Mouse (Mus musculus): ENCODE measurements at regions not wholly inside any gene's neighbourhood (a gene's known extent, or its start where the extent isn't known, plus 50 kb on each side); places are given as distances from the start of the nearest gene placed in this dataset.

DNA sequence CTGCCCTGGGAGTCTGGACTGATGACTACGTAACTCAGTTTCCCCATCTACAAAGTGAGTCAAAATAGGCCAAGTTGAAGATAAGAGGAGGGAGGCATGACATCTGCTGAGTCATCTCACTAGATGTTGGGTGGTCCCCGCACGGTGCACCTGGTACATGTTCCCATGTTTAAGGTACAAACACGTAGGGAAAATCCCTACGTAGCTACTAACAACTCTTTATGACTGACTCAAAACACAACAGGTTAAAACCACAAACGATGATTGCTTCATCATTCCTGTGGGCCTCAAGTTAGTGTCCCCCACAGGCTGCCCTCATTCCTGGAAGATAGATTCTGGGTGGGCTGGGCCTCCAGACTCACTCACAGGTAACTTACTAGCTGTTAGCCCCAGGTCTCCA, 107.7 kb downstream of the Sox9 start:
- DNase-seq (ENCODE audit: low read depth) = peak; percentile 0

DNA sequence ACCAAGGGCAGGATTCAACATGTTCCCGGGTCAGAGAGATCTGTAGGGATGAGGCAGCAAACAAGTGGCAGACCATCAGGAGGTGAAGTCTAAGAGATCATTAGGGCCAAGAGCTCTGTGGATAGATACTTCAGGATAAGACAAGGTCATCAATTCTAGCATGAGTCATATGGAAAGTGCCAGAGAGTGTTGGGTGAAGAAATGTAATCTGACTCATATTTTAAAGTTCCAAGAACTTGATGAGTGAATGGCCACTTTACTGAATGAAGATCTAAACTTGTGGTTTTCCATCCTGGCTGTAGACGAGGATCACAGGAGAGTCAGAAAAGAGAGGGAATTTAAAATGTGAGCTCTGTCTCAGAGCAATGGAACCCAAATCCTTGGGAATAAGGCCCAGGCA, 115.6 kb downstream of the Sox9 start:
- DNase-seq (ENCODE audit: low read depth) = no peak

DNA sequence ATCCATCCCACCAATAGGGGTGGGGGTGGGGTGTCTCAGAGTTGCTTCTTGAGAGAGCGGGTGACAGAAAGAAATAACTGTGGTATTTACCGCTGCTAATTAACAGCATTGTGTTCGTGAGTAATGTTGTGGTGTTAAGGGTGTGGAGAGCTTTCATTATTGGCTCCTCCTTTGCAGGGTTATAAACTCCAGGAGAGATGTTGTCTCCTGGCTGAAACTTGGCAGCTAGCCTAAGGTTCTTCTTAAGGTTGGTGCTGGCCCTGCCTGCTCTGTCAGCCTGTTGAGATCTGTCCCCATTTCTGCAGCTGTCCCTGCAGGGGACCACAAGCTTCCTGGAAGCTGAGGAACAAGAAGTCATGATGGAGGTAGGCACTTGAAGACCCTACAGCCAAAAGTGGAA, 120.6 kb downstream of the Sox9 start:
- no peak for DNase-seq (ENCODE audit: low read depth)

DNA sequence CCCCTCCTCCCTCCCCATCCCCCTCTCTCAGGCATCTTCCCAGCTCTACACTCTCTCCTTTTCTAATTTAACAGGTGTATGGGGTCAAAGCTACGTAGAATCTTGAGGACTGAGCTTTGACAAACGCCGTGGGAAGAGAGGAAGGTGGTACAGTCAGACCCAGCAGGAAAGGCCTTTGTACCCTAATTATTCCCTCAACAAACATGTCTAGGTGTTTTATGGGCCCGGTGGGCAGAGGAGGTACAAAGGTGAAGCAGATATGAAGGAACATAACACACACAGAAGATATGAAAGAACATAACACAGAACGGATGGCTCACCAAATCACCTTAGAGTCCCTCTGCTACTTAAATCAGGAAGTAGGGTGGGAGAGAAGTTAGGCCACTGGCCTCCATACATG, 128.3 kb downstream of the Sox9 start:
- no peak for DNase-seq (ENCODE audit: low read depth)

DNA sequence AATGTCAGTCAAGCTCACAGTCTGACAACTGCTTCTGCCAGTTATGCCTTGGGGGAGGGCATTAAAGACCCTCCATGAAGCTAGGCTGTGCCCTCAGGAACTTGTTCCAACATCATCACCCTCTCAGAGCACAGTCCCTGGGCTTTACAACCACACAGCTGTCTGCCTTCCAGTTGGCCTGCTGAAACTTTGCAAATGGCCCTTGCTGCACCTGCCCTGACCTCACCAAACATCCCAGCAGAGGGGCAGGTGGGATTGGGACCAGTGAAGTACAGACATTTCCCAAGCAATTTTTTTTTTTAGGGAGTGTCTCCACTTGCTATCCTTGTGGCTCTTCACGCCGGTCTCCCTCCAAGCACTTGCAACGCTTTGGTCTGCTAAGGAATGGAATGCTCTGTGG, 130.9 kb downstream of the Sox9 start:
- DNase-seq (ENCODE audit: low read depth) = no peak

DNA sequence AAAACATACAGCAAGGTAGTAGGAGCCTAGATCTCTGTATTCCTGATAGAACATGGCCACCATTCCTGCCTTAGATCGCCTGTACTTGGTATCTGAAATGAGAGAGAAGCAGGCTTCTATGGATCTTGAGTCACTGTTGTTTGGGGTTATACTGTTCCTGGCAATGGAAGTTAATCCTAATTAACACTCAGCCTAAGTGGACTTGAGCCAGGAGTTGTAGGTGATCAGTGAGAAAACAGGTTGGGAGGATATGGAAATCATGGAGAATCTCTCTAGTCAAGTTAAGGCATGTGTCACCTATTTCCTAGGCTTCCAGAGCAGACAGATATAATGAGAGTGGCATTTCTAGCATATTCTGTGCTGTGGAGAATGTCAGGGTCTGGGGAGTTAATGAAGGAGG, 134.9 kb downstream of the Sox9 start:
- no peak for DNase-seq (ENCODE audit: low read depth)

DNA sequence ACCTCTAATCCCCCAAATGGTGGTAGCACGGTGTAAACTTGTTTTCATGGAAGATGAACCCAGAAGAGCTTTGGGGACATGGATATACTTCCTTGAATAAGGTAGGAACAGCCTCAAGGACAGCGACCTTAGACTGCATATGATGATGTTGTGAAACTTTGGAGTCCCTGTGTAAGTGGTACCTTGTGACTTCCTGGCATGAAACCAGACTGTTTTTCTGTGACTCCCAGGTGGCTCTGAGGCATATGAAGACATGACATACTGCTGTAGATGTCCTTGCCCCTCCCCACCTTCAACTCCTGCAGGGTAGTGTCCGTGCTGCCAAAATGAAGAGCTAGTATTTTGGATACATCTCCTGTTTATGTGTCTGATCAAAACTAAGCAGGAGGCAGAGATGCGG, 138.1 kb downstream of the Sox9 start:
- DNase-seq (ENCODE audit: low read depth) = no peak

DNA sequence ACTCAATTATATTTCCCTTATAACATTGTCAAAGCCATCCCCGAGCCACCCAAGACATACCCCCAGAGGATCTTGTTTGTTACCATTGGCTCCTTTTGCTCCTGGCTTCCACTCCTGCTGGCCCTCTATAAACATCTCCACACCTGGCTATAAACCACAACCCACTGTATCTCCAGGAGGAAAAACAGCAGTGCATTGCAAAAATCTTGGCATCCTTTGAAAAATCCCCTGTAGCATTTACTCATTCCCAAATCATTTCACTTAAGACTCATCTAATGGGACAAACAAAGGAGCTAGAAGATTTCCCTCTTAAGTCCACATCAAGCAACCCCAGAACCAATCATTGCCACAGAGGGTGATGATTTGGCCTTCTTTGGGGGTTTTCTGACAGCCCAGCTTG, 142.6 kb downstream of the Sox9 start:
- no peak for DNase-seq (ENCODE audit: low read depth)

DNA sequence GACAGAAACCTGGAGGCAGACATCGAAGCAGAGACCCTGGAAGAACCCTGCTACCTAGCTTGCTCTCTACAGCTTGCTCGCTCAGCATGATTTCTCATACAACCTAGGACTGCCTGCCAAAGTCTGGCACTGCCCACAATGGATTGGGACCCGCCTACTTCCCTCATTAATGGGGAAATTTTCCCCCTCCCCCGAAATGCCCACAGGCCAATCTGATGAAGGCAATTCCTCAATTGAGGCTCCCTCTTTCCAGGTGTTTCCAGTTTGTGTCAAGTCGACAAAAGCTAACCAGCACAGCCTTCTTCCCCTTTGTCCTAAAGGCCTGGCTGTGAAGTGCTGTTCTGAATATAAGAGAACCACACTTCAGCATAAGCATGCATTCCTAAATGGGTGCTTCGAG, 143.1 kb downstream of the Sox9 start:
- DNase-seq (ENCODE audit: low read depth) = no peak

DNA sequence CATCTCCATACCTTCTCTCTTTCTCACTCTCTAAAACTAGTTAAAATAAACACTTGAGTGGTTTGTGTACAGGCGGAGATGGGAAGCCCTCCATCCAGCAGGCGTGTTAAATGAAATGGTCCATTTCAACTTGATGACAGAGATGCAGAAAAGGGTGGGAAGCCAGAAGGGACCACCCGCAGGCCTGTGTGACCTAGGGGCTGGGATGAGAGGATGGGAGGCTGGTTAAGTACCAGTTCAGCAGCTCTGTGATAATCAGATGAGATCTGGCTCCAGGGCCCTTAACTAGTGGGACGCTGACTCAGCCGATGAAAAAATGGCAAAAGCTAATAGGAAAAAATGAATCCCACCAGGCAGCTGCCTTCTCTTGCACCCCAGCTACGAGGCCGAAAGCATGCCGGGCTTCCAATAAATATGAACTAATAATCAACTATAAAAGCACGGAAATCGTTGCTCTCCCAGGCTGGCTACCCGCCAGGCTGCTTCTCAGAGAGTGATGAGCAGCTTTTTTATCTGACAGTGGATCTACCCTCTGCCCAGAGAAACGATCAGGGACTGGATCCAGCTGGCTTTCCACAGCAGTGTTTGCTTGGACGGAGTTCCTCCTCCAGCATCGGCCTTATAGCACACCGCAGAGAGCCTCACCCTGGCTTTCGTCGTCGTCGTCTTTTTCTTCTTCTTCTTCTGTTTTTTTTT, 144.5 kb downstream of the Sox9 start:
- DNase-seq (ENCODE audit: low read depth) = no peak

DNA sequence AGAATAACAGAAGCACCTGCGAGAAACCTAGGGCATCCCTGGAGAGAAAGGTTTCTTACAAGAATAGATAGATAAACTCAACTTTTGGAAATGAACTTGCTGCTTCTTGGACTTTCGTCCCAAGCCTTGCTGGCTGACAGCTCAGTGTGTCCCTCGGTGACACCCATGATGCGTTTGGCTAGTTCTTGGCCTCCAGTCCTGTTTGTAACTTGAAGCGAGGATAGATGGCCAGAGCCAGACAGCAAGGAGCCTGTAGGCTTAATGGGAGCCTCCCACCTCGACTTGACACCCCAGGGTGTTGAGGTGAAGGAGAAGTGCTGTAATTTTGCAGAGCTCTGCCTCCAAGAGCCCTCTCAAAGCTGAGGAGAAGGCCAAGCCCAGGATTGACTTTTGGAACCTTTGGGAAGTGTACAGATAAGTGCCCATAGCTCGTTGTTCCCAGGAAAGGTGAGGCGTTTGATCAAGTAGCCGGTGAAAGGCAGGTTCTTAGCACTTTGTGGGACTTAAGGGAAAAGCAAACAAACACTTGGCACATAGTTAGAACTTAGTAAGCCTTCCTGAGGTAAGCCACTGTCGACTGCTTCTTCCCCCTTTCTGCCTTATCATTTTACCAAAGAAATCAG, 148.3 kb downstream of the Sox9 start:
- no peak for DNase-seq (ENCODE audit: low read depth)

DNA sequence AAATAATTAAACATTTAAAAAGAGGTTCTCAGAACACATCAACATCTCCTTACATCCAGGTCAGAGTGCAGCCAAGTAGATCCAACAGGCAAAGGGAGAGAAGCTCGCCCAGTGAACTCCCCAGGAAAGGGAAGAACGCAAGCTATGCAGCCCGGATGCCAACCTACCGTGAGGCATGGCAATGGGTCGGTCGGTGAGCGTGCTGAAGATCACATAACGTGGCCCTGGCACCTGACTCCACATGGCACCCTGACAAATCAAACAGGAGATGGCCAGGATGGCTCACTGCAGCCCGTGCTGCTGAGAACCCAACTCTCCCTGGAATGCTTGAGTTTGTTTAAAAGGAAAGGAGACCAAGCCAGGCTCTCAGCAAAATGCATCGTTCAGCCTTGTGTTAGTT, 156.0 kb downstream of the Sox9 start:
- DNase-seq (ENCODE audit: low read depth) = no peak

DNA sequence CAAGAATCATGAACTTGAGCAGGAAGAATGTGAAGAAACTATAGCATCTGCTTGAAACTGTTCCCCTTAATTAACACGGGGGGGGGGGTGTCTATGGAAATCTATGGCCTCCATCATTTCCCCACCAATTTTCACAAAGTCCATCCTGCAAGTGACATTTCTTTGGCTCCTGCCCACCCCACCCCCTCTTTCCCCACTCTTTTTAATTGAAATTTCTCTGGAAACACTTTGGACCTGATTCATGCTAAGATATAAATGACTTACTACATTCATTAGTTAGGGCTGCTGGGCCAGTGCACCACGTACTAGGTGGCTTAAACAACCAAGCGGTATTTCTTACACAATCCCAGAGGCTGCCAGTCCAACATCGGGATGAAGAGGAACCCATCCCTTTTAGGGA, 169.4 kb downstream of the Sox9 start:
- no peak for DNase-seq (ENCODE audit: low read depth)

DNA sequence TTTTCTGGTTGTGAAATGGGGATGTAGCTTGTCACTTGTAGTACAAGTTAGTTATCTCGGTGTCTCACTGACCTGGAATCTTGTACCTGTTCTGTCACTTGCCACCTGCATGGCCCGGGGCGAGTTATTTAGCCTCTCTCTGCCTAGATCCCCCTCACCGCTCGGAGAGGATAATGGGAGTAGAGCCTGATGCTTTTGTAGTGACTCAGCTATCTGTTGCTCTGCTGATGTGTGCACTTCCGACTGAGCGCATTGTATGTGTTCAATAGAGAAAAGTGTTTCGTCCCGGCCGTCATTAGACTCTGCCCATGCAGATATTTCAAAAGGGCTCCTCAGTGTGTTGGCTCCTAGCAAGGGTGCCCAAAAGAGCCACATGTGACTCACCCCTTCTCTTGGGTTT, 170.3 kb downstream of the Sox9 start:
- DNase-seq (ENCODE audit: low read depth) = no peak

DNA sequence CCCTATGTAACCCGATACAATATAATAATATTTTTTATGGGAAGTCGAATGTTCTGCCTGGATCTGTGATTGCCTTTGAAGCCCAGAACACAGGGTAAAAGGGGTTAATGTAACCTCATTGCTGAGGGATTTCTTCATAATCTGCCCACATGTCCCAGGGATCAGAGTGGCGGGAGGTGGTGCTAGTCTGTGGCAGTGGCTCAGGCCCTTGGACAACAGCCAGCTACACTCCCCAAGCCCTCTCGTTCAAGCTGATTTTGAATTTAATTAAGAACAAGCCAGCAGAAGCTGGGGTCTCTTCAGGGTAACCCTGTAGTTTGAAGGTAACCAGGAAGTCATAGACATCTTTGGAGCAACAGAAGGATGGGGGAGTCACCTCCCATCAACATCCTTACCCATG, 171.5 kb downstream of the Sox9 start:
- DNase-seq (ENCODE audit: low read depth) = no peak

DNA sequence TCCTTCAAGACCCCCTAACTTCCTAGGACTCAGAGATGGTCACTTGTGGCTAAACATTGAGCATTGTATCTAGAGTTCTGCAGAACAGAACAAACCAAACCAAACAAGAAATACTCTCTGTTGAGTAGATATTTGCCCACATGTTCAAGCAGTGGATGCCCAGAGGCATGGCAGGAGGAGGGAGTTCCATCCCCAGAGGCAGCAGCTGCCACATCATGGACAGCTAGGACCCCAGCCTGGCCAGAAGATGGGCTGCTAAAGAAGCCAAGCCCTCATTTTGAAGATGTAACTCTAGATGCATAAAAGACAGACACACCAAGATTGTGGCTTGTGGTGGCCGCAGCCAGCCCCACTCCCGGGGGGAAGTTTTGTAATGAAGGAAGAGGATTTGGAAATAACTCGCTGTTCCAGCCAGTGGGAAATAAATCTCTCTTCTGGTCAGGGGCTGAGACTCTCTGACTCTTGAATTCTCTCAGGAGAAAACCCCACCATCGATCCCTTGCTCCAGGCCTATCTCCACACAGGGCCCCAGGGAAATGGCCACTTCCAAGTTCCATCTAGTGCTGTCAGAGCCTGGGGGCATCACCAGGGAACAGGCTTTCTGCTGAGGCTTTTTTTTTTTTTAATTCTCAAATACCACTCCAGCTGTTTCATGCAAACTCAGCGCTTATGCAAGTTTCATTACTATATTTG, 174.9 kb downstream of the Sox9 start:
- DNase-seq (ENCODE audit: low read depth) = no peak

DNA sequence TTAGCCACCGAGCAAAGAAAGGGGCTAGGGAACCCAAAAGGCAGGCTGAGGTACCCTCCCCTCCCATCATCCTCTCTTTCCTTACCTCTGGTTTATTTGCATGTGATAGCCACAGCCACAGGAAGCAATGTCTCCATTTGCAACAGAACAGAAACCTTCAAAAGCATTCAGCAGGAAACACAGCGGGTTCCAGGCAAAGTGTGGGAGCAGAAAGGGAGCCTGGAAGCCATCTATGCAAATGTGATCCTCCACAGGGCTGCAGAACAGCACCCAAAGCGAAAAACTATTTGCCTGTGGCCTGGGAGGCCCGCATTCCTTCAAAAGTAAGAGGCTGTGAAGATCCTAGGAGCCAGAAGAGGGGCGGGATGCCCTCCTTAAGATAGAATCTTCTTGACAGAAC, 177.6 kb downstream of the Sox9 start:
- no peak for DNase-seq (ENCODE audit: low read depth)

DNA sequence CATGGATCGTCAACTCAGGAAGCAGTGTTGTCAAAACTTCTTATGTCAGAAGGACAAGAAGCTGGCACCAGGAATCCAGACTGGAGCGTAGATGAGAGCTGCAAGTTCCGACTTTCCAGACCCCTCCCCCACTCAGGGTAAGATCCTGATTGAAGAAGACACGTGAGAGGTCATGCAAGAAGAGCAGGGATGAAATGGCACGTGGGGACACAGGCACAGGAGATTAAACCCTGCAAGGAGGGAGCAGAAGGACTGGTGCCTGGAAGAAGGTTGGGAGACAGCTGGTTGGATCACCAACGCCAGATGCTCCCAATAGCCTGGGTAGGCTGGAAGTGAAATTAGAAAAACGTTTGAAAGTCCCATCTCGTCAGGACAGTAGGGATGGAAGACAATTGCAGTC, 191.3 kb downstream of the Sox9 start:
- DNase-seq (ENCODE audit: low read depth) = no peak

DNA sequence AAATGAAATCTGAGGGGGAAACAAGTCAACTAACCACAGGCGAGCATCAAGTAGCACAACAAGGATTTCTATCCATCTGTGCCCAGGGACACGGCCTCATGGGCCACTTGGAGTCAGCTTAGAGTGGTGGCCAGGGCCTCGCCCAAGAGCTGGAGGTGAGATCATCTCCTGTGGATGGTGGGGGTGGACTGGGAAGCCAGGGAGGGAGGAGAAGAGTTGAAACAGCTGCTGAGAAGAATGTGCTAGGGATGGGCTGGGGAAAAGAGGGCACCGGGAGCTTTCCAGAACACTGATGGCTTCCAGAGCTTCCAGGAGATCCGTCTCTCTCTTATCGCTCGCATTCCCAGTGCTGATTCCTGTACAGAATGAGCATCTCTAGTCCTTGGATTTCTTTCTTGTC, 192.9 kb downstream of the Sox9 start:
- DNase-seq (ENCODE audit: low read depth) = no peak

DNA sequence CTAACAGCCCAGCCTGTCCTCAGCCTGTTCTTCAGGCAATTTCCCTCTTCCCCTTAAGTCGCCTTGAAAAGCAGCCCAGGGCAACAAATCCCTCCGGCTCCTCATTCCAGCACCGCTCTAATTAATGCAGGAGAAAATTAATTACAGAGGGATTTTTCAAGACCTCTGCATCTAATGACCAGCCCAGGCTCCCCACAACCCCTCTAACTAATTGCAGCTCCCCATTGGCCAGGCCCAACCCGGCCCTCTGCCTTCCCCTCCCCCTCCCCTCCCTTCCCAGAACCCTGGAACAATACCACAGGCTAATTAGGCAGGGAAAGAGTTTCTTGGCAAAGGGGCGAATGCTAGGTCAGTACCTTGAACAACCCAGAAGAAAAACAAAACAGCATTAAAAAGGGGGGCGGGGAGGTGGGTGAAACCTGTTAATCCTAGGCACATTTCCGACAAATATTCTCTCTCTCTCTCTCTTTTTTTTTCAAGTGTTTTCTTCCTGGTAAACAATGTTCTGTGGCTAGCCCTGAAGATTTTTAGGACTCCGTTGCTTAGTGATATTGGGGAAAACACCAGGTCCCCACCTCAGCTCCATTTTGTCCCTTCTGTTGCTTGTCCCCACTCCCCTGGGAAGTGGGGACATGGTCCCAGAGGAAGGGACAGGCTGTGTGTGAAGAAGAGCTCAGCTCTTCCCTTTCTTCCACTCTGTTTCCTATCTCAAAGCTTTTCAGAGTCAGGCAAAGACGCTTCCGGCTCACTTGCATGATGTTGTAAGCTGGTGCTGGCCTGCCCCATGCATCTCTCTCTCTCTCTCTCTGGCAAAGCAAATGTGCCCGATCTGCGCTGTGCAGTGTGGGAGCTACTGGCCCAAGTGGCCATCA, 195.1 kb downstream of the Sox9 start:
- DNase-seq (ENCODE audit: low read depth) = no peak

DNA sequence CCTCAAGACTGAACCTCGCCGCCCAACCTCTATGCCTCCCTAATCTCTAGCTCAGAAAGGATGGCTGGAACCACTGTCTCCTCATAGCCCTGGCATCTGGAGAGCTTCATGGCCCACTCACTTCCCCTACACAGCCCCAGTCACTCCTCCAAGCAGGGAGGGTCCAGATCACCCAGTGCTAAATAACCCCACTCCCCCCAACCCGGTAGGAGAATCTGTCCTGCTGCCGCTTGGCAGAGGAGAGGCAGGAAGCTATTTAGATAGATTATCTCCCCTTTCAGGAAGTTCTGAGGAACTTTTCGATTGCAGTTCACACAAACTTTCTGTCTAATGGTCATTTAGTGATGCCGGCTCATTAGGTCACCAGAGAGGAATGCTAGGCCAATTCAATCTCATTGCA, 196.9 kb downstream of the Sox9 start:
- no peak for DNase-seq (ENCODE audit: low read depth)

DNA sequence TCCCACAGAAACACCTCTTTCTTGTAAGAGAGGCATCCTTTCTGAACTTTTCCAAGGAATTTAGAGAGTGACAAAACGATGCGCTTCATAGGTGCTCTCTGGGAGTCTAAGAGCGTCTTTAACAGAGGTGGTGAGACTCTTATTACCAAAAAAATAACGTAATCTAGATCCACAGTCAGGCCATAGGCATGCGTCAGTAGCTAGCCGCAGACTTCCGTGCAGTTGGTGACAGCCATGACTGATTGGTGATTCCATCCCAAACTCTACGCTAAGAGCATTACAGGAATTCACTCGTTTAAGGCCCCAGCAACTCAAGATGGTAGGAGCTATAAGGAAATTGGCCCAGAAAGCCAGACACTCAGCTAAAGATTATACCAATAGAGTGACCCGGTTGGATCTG, 197.4 kb downstream of the Sox9 start:
- no peak for DNase-seq (ENCODE audit: low read depth)
